Mouse (Mus musculus): ENCODE measurements at regions not wholly inside any gene's neighbourhood (a gene's known extent, or its start where the extent isn't known, plus 50 kb on each side); places are given as distances from the start of the nearest gene placed in this dataset.

DNA sequence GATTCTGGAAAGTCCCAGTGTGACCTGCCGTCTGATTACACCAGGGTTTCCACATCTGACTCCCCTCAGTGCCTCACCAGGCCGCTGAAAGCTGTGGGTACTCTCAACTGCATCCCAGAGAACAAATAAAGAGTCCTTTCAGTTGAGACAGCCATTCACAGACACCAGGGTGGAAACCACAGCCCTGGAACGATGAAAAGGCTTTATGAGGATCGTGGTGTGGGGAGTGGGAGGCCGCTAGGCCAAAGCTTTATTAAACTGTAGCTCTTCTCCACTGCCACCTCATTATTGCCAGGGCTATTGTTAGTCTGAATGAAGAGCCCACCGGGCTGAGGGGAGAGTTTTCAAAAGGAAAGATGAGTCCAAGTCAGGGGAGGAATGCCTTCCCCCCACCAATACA lies 202.8 kb downstream of the Cd83 start:
- TF ChIP-seq GATA1 (IDR thresholded peaks at IDR 0.05; ENCODE audit: low read length) = no peak

DNA sequence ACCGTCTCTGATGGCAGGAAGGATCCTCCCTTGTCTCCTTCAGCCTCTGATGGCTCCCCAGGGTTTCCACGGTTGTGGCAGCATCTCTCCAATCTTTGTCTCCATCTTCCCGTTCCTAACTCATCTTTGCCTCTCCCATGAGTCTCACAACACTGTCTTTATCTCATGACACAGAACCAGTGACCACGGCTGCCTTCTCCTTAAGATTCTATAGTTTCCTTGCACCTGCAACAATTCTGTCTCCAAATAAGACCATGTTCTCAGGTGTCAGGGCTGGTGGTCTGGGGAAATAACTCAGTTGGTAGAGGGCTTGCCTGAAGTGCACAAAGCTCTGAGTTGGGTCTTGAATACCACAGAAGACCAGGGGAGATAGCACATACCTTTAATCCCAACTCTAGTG lies 203.8 kb downstream of the Cd83 start:
- no peak for TF ChIP-seq GATA1 (IDR thresholded peaks at IDR 0.05; ENCODE audit: low read length)

DNA sequence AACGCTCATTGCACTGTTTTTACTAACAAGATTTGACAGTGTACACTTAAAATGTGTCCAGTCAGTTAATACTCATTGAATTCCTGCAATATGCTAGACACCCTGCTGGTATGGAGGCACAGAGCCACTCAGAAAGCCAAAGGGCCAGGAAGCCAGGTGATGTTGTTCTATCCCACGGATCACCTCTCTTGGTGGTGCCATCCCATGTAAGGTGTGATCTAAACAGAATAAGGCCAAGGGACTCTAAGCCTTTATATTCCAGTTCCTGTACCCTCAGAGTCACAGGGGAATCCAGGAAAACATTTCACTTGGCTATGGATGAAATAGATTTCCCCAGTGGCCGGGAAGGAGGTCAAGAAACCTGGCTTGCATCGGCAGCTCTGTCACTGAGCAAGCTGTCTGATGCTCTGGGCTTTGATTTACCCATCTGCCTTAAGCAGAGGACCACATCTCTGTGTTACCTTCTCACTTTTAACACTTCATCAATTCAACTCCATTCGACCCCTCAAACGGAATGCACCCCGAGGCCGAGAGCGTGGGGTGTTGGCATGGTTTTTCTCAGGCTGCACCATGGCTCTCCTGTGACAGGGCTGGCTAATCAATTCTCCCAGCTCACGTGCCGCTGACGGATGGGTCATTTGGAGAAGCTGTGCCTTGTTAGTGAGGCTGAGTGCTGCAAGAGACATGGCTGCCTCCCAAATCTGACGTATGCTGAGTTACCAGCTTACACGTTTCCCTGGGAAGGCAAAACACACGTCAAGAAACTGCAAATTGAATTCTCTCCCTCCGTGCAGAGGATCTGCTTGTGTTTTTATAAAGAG lies 205.9 kb downstream of the Cd83 start:
- no peak for TF ChIP-seq GATA1 (IDR thresholded peaks at IDR 0.05; ENCODE audit: low read length)

DNA sequence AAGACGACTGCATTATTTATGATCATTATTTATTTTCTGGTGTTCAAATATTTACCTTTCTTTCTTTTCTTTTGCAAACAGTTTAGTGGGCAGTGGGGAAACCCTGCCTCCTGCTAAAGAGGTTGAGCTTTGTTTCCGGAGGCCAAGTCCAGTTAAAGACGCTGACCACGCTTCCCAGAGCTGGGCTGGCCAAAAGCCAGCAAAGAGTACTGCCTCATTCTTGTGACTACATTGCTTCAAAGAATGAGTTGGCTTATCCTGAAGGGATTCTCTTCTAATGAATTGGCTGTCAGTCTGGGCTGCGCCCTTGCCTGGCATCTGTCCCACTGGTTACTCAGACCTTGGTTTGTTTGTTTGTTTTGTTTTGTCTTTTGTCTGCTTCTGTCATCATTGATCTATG lies 207.2 kb downstream of the Cd83 start:
- TF ChIP-seq GATA1 (IDR thresholded peaks at IDR 0.05; ENCODE audit: low read length) = no peak

DNA sequence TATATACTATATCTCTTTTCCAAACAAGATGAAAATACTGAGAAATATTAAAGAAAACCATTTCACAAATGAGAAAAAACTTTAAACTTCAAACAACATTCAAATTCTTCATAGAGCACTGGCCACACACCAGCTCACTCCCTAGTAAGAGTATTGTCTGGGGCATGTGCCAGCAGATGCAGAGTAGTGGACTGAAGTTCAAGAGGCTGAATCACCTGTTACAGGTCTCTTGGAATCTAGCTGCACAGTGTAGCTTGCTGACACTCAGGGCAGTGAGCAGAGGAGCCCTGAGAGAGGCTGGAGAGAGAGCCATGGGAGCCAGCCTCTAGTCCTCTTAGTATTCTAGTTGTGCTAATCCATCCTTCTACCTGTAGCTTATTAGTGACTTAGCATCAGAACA lies 208.4 kb downstream of the Cd83 start:
- no peak for TF ChIP-seq GATA1 (IDR thresholded peaks at IDR 0.05; ENCODE audit: low read length)

DNA sequence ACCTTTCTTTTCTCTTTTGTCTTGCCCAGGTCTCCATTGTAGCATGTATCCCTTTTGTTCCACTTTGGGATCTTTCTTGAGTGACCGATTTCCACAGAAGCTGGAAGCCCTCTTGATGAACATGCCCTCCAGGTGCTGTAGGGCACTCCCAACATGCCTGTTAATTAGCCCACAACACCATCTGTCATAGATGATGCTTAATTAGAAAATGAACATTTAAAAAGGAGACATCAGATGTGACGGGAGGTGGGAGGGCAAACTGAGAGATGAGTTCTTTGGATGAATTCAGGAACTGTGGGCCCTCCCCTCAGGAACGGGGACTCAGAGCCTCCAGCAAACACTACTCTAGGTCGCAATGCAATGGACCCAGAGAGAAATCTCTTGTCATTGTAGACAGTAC lies 209.8 kb downstream of the Cd83 start:
- no peak for TF ChIP-seq GATA1 (IDR thresholded peaks at IDR 0.05; ENCODE audit: low read length)

DNA sequence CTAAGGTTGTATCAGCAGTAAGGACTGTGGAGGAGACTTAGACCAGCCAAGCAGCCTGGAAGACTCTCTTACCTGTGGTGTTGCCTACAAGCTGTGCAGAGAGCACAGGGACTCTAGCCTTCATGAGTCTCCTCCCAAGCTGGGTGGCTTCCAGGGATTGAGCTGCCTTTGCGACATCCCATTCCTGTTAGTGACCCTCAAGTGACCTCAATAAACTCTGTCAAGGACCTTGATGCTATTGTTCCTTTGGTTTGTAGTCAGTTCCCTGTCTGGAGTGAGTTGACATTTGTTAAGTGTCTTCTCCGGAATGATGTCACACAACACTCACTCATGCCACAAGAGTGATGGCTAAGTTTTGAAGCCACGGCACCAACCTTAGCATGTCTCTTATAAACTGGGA lies 211.0 kb downstream of the Cd83 start:
- TF ChIP-seq GATA1 (IDR thresholded peaks at IDR 0.05; ENCODE audit: low read length) = no peak

DNA sequence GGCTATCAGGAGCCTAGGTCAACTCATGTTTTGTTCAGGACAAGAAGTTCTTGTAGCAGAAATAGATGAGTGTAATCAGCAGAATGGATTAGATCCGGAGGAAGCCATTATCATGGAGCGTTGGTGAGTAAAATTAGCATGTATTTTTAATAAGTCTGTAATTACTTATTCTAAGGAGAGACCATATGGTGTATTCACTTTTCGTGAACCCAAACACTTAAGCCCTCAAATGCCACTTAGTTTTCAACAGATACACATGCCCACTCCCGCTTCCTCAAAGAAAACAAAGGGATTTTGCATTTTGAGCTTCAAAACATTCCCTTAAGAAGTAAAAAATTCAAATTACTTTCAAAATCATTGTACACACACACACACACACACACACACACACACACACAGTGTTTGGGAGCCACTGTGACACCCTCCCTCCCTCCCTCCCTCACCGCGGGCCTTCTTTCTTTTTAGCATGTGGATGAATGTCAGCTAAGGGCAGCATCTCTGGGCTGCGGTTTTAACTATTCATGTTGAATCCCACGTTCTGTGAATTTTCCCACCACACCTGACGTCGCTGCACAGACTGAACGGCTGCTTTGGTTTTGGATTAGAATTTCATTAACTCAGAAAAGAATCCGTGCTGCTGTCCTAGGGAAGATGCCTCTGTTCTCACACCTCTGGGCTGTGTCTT lies 217.4 kb downstream of the Cd83 start:
- TF ChIP-seq GATA1 (IDR thresholded peaks at IDR 0.05; ENCODE audit: low read length) = no peak

DNA sequence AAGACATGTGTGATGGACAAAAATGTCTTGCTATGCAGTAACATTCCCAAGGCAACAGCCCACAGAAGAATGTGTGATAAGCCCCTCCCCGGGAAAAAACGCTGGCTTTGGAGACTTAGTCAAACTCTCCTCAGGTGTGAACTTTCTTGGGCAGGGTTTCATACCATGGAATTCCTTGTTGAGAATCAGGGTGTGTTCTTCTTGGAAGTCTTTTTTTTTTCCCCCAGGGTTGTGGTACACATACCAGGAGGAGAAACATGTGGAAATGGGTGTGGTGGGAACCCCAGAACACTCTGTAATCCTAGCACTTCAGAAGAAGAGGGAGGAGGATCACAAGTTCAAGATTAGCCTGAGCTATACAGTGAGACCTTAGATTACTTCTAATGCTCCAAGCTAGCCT lies 228.3 kb downstream of the Cd83 start:
- no peak for TF ChIP-seq GATA1 (IDR thresholded peaks at IDR 0.05; ENCODE audit: low read length)

DNA sequence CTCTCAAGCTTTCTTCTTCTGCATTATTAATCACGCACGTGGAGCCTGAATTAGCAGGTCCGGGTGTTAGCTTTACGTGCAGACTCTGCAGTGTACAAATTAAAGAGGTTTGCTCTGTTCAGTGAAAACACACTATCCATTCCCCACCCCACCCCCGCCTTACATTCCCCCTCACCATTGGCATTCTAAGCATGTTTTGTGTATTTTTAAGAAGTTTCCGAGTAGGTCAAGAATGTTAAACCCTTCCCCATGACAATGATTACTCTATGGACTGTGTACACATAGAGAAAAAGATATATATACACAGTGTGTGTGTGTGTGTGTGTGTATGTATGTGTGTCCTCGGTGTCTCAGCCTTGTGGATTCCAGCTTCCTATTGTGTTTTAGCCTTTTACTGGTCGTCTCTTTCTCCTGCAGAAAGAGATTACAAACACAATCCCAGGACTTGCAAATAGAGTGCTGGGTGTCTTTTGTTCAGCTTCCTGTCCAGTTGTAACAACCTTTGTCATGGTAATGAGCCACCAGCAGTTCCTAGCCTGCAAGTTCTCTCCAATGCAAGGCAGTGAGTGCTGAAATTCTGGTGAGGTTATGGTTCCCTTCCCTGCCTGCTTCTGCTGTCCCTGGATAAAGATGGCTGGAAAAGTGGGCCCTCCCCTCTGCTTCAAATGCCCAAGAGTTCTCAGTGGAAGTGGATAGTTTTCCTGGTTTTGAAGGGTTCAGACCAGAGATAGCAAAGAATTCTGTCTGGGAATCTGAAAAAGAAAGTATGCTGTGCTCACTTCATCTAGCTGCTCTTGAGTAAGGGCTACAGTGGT lies 234.1 kb downstream of the Cd83 start:
- no peak for TF ChIP-seq GATA1 (IDR thresholded peaks at IDR 0.05; ENCODE audit: low read length)

DNA sequence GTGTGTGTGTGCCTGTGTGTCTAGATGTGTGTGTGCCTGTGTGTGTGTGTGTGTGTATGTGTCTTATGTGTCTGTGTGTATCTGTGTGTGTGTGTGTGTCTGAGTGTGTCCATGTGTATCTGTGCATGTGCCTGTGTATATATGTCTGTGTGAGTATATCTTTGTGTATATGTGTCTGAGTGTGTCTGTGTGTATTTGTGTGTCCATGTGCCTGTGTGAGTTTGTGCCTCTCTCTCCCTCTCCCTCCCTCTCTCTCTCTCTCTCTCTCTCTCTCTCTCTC lies 234.7 kb downstream of the Cd83 start:
- no peak for TF ChIP-seq GATA1 (IDR thresholded peaks at IDR 0.05; ENCODE audit: low read length)

DNA sequence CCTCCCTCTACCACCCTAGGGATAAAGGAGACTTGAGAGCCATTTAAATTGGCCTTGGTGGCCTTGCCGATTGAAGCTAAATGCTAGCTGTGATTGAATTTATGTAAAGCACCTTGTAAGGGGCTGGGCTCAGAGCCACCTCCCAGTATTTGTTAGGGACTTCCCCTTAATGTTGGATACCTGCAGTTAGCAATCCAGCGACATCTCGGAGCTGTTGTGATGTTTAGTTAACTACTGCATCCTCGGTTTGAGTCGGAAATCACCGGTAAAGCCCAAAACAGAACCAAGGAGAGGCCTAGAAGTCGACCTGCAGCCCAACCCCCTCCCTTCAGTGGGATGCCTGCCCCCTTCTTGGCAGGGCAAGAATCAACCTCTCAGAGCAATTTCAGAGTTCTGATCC lies 236.3 kb downstream of the Cd83 start:
- TF ChIP-seq GATA1 (IDR thresholded peaks at IDR 0.05; ENCODE audit: low read length) = no peak

DNA sequence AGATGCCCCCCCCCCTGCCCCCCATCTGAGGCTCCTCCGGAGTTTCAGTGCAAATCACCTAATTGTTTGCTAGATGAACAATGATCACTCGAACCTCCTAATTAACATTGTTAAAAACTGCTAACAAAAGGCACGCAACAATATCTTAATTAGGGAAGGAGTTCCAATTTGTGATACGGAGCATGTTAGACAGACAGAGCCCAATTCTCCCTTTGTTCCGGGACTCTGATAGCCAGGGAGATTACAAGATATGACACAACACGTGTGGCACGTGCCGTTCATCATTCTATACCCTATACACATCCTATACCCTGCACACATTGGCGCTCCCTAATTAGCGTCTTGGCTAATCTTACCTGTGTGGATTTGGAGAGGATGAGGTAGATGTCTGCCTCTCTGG lies 237.5 kb downstream of the Cd83 start:
- no peak for TF ChIP-seq GATA1 (IDR thresholded peaks at IDR 0.05; ENCODE audit: low read length)

DNA sequence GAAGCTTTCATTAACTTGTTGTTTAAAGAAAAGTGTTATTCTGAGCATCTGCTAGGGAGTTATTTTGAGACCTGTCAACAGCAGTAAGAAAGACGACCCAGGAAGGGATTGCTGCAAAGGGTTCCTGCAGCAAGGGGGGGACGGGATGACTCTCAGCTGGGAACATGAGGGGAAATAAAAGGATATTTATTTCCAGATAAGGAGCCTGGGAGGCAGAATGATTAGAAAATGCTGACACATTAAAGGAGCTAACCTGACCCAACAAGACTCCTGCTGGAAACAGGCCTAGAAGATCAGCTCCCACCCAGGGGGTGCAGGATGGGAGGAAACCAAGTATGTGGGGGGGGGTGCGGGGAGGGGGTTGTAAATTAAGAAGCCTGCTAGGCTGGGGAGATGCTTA lies 240.0 kb downstream of the Cd83 start:
- no peak for TF ChIP-seq GATA1 (IDR thresholded peaks at IDR 0.05; ENCODE audit: low read length)

DNA sequence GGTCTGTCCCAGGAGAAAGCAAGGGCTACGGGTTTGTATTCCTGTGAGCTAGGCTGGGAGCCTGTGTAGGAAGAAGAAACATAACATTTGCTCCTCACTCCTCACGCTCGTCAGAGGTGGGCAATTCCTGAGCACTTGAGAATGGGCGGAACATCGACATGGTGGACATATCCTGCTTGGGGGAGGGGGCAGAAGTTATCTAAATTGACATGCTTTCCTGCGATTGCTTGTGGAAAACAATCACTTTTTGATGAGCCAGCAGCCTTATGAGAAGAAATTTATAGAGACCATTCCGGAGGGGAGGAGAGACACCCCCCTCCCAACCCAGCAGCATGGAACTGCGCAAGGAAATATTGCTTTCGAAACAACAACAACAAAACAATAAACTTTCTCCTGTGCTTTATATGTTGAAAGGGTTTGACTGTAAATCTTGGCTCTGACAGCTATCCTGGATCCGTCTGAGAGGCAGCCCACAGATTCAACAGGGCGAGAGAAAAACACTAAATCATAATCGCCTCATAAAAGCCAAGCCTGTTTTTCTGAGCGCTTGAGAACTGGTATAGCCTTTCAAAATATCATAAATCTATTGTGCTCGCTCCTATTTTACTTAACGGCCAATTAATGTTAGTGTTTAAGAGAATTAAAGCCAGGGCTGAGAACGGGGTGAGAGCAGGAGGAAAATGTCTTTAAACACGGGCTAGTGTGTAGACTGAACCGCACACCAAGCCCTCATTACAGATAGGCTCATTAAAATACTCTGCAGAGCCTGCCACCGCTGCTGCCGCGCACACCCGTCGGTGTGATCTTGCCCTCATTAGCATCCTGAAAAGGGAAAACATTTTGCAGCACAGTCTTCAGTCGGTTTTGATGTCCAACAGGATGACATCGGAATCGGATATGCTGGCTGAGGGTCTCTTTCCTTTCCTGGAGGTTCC lies 242.0 kb downstream of the Cd83 start:
- TF ChIP-seq GATA1 (IDR thresholded peaks at IDR 0.05; ENCODE audit: low read length) = no peak
